Mouse (Mus musculus) limb, embryonic 11.5 days (tissue): ENCODE results near the gene Ak2. TPM values are rescaled to one million over a fixed set of nuclear protein-coding genes. Genes with fewer than 3 reads are reported as not detected.

Source experiments
- ATAC-seq: fragments of 200-750 bp; cut with Nextera tagmentation; 2 replicates; pipeline ENCODE4 v1.8.0; 2017; ENCODE audit warnings: low read depth; ENCODE audit not compliant: insufficient number of reproducible peaks, low FRiP score, low TSS enrichment
- DNase-seq: peaks from one replicate; pipeline ENCODE4 v3.0.0-alpha.2; 2015; ENCODE audit warnings: low spot score
- H3K27ac ChIP-seq: fragments of 300-500 bp; sonication (generic); replicated peaks from 2 replicates; pipeline ENCODE4 v1.5.1; 2014; ENCODE audit warnings: low read depth, mild to moderate bottlenecking, low read length
- H3K27me3 ChIP-seq: fragments of 300-500 bp; sonication (generic); 2 replicates; pipeline ENCODE4 v1.6.1; 2014; ENCODE audit warnings: mild to moderate bottlenecking, low read length, mixed read lengths; ENCODE audit not compliant: control insufficient read depth, insufficient read depth
- H3K36me3 ChIP-seq: fragments of 300-500 bp; sonication (generic); 2 replicates; pipeline ENCODE4 v1.6.1; 2014; ENCODE audit warnings: mild to moderate bottlenecking, low read length, moderate library complexity, mixed read lengths; ENCODE audit not compliant: control insufficient read depth, insufficient read depth
- H3K4me1 ChIP-seq: fragments of 300-500 bp; sonication (generic); 2 replicates; pipeline ENCODE4 v1.6.1; 2014; ENCODE audit warnings: low read length, mixed read lengths; ENCODE audit not compliant: control insufficient read depth, insufficient read depth
- H3K4me2 ChIP-seq: fragments of 300-500 bp; sonication (generic); 2 replicates; pipeline ENCODE4 v1.6.1; 2014; ENCODE audit warnings: low read depth, mild to moderate bottlenecking, moderate library complexity; ENCODE audit not compliant: severe bottlenecking
- H3K4me3 ChIP-seq: fragments of 300-500 bp; sonication (generic); 2 replicates; pipeline ENCODE4 v1.5.1; 2014; ENCODE audit warnings: low read depth, low read length
- H3K9ac ChIP-seq: fragments of 300-500 bp; sonication (generic); 2 replicates; pipeline ENCODE4 v1.6.1; 2014; ENCODE audit warnings: mild to moderate bottlenecking, low read length
- H3K9me3 ChIP-seq: fragments of 300-500 bp; sonication (generic); 2 replicates; pipeline ENCODE4 v1.6.1; 2016; ENCODE audit warnings: low read length; ENCODE audit not compliant: control insufficient read depth
- WGBS: fragments of 180-500 bp; shearing (Covaris S2); extraction: QIAGEN DNeasy Blood & Tissue Kit; methylation state at CpG from one replicate; pipeline ENCODE4 v1.1.7; 2014; 5-methylcytosine and 5-hydroxymethylcytosine counted together
- polyA plus RNA-seq: library from polyadenylated mRNA; unstranded; fragments of >200 nt; fragmentation: Nextera tagmentation; extraction: Ambion mirVana; gene quantifications from 2 replicates; pipeline ENCODE4 v1.2.1, GENCODE M21; 2014

The Ak2 gene
- polyA plus RNA-seq, 1 experiment from 2014 or later = 176 TPM

DNA sequence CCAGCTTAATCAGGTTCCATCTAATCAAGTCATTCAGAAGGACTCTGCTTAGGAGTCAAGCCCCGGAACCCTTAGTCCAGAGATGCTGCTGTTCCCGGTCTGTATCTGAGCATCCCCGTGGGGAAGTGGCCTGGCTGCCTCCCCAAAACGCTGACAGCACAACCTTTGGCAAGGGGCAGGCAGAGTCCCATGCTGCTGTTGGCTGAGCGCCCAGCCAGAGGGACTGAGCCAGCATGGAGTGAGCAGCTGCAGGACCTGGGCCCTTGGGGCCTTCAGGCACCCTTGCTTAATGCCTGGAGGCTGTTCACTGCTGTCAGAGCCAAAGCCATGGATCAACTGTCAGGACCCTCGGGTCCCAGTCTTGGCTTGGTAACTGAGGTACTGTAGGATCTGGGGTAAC is 28.7 kb downstream of the Ak2 start:
- no peak for DNase-seq
- H3K27ac ChIP-seq = no peak overlapping the region
- H3K27me3 ChIP-seq = no peaks in the 10 kb centered on the region
- no peak for ATAC-seq
- no peak overlapping the region for H3K4me2 ChIP-seq
- 81% methylated on average over 6 of the region's 6 CpGs for WGBS
- no peaks in the 10 kb centered on the region for H3K36me3 ChIP-seq
- no peaks in the 10 kb centered on the region for H3K4me1 ChIP-seq
- no peak overlapping the region for H3K9ac ChIP-seq
- no peak overlapping the region for H3K4me3 ChIP-seq
- H3K9me3 ChIP-seq = no peaks in the 10 kb centered on the region

GRCm38 (mm10) chr4:129021426-129021825 is 29.7 kb downstream of the Ak2 start:
- ATAC-seq (no peak), DNase-seq (no peak)
- Histone ChIP-seq H3K4me2 (no peak overlapping the region), H3K4me3 (no peak overlapping the region), H3K36me3 (no peaks in the 10 kb centered on the region), H3K4me1 (no peaks in the 10 kb centered on the region), H3K27me3 (no peaks in the 10 kb centered on the region), H3K9ac (no peak overlapping the region), H3K9me3 (no peaks in the 10 kb centered on the region), H3K27ac (no peak overlapping the region)
- WGBS = 89% methylated on average over 3 of the region's 3 CpGs

DNA sequence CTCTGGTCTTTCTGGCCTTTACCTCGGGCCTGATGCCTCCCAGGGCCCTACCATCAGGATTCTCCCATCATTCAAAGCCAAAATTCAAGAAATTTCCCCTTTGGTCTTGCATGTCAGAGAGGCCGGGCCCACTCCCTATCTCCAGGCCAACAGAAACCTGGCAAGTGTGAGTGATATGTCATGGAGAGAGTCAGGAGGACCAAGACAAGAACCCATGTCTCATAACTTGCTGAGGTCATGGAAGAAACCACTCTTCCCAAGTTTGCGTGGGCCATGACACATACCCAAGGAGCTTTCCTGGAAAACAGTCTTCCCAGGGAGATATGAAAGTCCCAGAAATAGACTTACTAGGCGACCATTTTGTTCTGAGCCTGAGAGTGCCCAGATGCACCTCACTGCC is 30.1 kb downstream of the Ak2 start:
- no peak overlapping the region for H3K4me2 ChIP-seq
- no peaks in the 10 kb centered on the region for H3K9me3 ChIP-seq
- no peak overlapping the region for H3K27ac ChIP-seq
- no peaks in the 10 kb centered on the region for H3K27me3 ChIP-seq
- no peaks in the 10 kb centered on the region for H3K36me3 ChIP-seq
- no peak overlapping the region for H3K9ac ChIP-seq
- ATAC-seq (no peak), DNase-seq (no peak)
- no peak overlapping the region for H3K4me3 ChIP-seq
- no peaks in the 10 kb centered on the region for H3K4me1 ChIP-seq
- 71% methylated on average over 4 of the region's 4 CpGs for WGBS

DNA sequence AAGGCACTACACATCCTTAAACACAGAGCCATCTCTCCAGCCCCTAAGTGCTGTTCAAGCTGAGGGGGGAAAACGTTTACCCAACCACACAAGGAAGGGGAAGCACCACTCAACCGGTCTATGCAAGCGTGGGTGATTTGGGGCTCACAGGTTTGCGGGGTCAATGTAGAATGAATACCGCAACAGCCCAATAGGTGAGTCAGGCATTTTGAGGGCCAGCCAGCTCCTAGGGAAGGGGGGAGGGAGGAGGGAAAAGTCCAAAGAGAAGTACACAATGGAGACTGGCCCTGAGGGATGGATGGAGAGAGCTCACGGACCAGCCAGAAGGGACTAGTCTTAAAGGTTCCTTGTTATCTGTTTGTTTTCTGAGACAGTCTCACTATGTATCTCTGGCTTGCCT is 32.1 kb downstream of the Ak2 start:
- ATAC-seq (no peak), DNase-seq (no peak)
- no peaks in the 10 kb centered on the region for H3K9me3 ChIP-seq
- 84% methylated on average over 6 of the region's 6 CpGs for WGBS
- no peak overlapping the region for H3K4me2 ChIP-seq
- no peak overlapping the region for H3K27ac ChIP-seq
- H3K4me3 ChIP-seq = no peak overlapping the region
- H3K9ac ChIP-seq = no peak overlapping the region
- H3K27me3 ChIP-seq = no peaks in the 10 kb centered on the region
- no peaks in the 10 kb centered on the region for H3K4me1 ChIP-seq
- H3K36me3 ChIP-seq = no peaks in the 10 kb centered on the region

- 83% methylated on average over 6 of the region's 6 CpGs for WGBS
- H3K36me3 ChIP-seq = no peaks in the 10 kb centered on the region
- H3K4me3 ChIP-seq = no peak overlapping the region
- no peaks in the 10 kb centered on the region for H3K27me3 ChIP-seq
- no peak overlapping the region for H3K9ac ChIP-seq
- DNase-seq (no peak), ATAC-seq (no peak)
- no peaks in the 10 kb centered on the region for H3K4me1 ChIP-seq
- H3K4me2 ChIP-seq = no peak overlapping the region
- no peak overlapping the region for H3K27ac ChIP-seq
- H3K9me3 ChIP-seq = no peaks in the 10 kb centered on the region
Measured at GRCm38 (mm10) chr4:129024775-129025174, 33.0 kb downstream of the Ak2 start.

GRCm38 (mm10) chr4:129025707-129026106 is 33.9 kb downstream of the Ak2 start:
- Histone ChIP-seq H3K36me3 (no peaks in the 10 kb centered on the region), H3K27ac (no peak overlapping the region), H3K4me3 (no peak overlapping the region), H3K9me3 (no peaks in the 10 kb centered on the region), H3K9ac (no peak overlapping the region), H3K27me3 (no peaks in the 10 kb centered on the region), H3K4me1 (no peaks in the 10 kb centered on the region), H3K4me2 (no peak overlapping the region)
- 98% methylated on average over 3 of the region's 3 CpGs for WGBS
- DNase-seq = no peak
- ATAC-seq = no peak

GRCm38 (mm10) chr4:129030746-129031145 is 39.0 kb downstream of the Ak2 start:
- Histone ChIP-seq H3K27me3 (no peaks in the 10 kb centered on the region), H3K9me3 (no peaks in the 10 kb centered on the region), H3K36me3 (no peaks in the 10 kb centered on the region), H3K4me2 (no peak overlapping the region), H3K4me3 (no peak overlapping the region), H3K9ac (no peak overlapping the region), H3K4me1 (0 out of 2 replicates have a peak, but pooled peaks cover 11% of the 10 kb centered on the region), H3K27ac (no peak overlapping the region)
- no peak for ATAC-seq
- no peak for DNase-seq
- WGBS = 79% methylated on average over 4 of the region's 4 CpGs

GRCm38 (mm10) chr4:129031408-129031965 is 39.7 kb downstream of the Ak2 start:
- Histone ChIP-seq H3K4me1 (0 out of 2 replicates have a peak, but pooled peaks cover 11% of the 10 kb centered on the region), H3K9ac (no peak overlapping the region), H3K4me2 (no peak overlapping the region), H3K36me3 (no peaks in the 10 kb centered on the region), H3K27ac (no peak overlapping the region), H3K27me3 (no peaks in the 10 kb centered on the region), H3K4me3 (no peak overlapping the region), H3K9me3 (no peaks in the 10 kb centered on the region)
- ATAC-seq (no peak), DNase-seq (no peak)
- 85% methylated on average over 8 of the region's 8 CpGs for WGBS
